Mouse (Mus musculus) CH12.LX (cell line): ENCODE results near the gene Pla2r1. TPM values are rescaled to one million over a fixed set of nuclear protein-coding genes. Genes with fewer than 3 reads are reported as not detected.
A peak's percentile ranks its signal among the peaks of the same experiment; 100 is the strongest.

Experiments
- DNase-seq: peaks from one replicate; pipeline ENCODE4 v3.0.0-alpha.2; 2013; ENCODE audit errors: extremely low read depth
- H3K27ac ChIP-seq: 2 replicates; pipeline ENCODE4 v1.5.1; 2012; ENCODE audit warnings: low read depth, mild to moderate bottlenecking, control low read depth, moderate library complexity; ENCODE audit not compliant: insufficient read depth
- H3K27me3 ChIP-seq: replicated peaks from 2 replicates; pipeline ENCODE3; 2012; ENCODE audit warnings: inconsistent platforms
- H3K36me3 ChIP-seq, 2 experiments: replicated peaks in 1 of 2; 2 replicates each; pipeline versions ENCODE3 to v1.6.1; 2012; ENCODE audit warnings: inconsistent platforms in 1 of 2, low read length in 1 of 2, mild to moderate bottlenecking in 1 of 2, mixed read lengths in 1 of 2, moderate library complexity in 1 of 2; ENCODE audit not compliant: control insufficient read depth in 1 of 2, insufficient read depth in 1 of 2
- H3K4me1 ChIP-seq, 2 experiments: 2 replicates each; pipeline ENCODE4 v1.6.1; 2012; ENCODE audit warnings: inconsistent platforms in 1 of 2, moderate library complexity in 1 of 2; ENCODE audit not compliant: insufficient read depth in 2 of 2, control insufficient read depth in 1 of 2
- H3K4me2 ChIP-seq: 2 replicates; pipeline ENCODE4 v1.6.1; 2012; ENCODE audit warnings: low read depth, mild to moderate bottlenecking, control low read depth; ENCODE audit not compliant: poor library complexity, insufficient read depth, severe bottlenecking
- H3K4me3 ChIP-seq, 3 experiments: fragments of 150-350 bp in 1 of 3; sonication (generic) in 1 of 3; replicated peaks in 1 of 3; 2 replicates each; pipeline versions ENCODE3 to v1.5.1; 2011 to 2012; ENCODE audit warnings: low read depth in 2 of 3, low read length in 2 of 3, mild to moderate bottlenecking in 2 of 3, moderate library complexity in 2 of 3, control low read depth in 1 of 3, improper control_type of control experiment in 1 of 3, inconsistent platforms in 1 of 3, mixed read lengths in 1 of 3; ENCODE audit not compliant: poor library complexity in 1 of 3
- H3K79me2 ChIP-seq: replicated peaks from 2 replicates; pipeline ENCODE4 v1.6.1; 2012; ENCODE audit warnings: mild to moderate bottlenecking, moderate library complexity; ENCODE audit not compliant: control insufficient read depth, poor library complexity, insufficient read depth, severe bottlenecking; ENCODE audit errors: extremely low read depth
- H3K9ac ChIP-seq: 2 replicates; pipeline ENCODE4 v1.6.1; 2012; ENCODE audit warnings: low read depth, mild to moderate bottlenecking, control low read depth, moderate library complexity; ENCODE audit not compliant: insufficient read depth
- H3K9me3 ChIP-seq: replicated peaks from 2 replicates; pipeline ENCODE3; 2012; ENCODE audit warnings: low read length, inconsistent platforms, mixed read lengths
- BHLHE40 ChIP-seq: IDR thresholded peaks from 2 replicates; pipeline ENCODE4 v1.6.1; 2011; ENCODE audit warnings: mild to moderate bottlenecking, low read depth, low read length, improper control_type of control experiment
- CHD2 ChIP-seq: IDR thresholded peaks from 2 replicates; pipeline ENCODE4 v1.6.1; 2011; ENCODE audit warnings: low read length, improper control_type of control experiment
- E2F4 ChIP-seq: IDR thresholded peaks from 2 replicates; pipeline ENCODE4 v1.6.1; 2011; ENCODE audit warnings: low read depth, low read length, improper control_type of control experiment; ENCODE audit not compliant: insufficient replicate concordance
- EP300 ChIP-seq: IDR thresholded peaks from 2 replicates; pipeline ENCODE4 v1.6.1; 2011; ENCODE audit warnings: low read length, improper control_type of control experiment
- HCFC1 ChIP-seq: IDR thresholded peaks from 2 replicates; pipeline ENCODE4 v1.6.1; 2012; ENCODE audit warnings: low read depth, mild to moderate bottlenecking, inconsistent platforms, low read length, improper control_type of control experiment
- IRF4 ChIP-seq: IDR thresholded peaks from 2 replicates; pipeline ENCODE4 v1.6.1; 2014; ENCODE audit warnings: low read depth, mild to moderate bottlenecking, inconsistent platforms, low read length, improper control_type of control experiment
- JUN ChIP-seq: IDR thresholded peaks from 2 replicates; pipeline ENCODE4 v1.6.1; 2011; ENCODE audit warnings: low read depth, mild to moderate bottlenecking, low read length, improper control_type of control experiment, moderate library complexity; ENCODE audit not compliant: insufficient read depth
- JUND ChIP-seq: conservative IDR thresholded peaks from 2 replicates; pipeline ENCODE4 v1.6.1; 2011; ENCODE audit warnings: low read depth, low read length, improper control_type of control experiment
- KAT2A ChIP-seq: IDR thresholded peaks from 2 replicates; pipeline ENCODE4 v1.6.1; 2012; ENCODE audit warnings: low read length, improper control_type of control experiment, inconsistent platforms; ENCODE audit not compliant: insufficient replicate concordance
- MAZ ChIP-seq: IDR thresholded peaks from 2 replicates; pipeline ENCODE4 v1.6.1; 2012; ENCODE audit warnings: low read depth, mild to moderate bottlenecking, inconsistent platforms, low read length, improper control_type of control experiment, moderate library complexity
- MYC ChIP-seq: IDR thresholded peaks from 2 replicates; pipeline ENCODE4 v1.6.1; 2011; ENCODE audit warnings: low read depth, mild to moderate bottlenecking, improper control_type of control experiment, low read length
- NELFE ChIP-seq: IDR thresholded peaks from 2 replicates; pipeline ENCODE4 v1.6.1; 2011; ENCODE audit warnings: low read depth, low read length, improper control_type of control experiment
- PAX5 ChIP-seq: IDR thresholded peaks from 2 replicates; pipeline ENCODE4 v1.6.1; 2012; ENCODE audit warnings: low read length, inconsistent platforms, mixed read lengths
- SIN3A ChIP-seq: IDR thresholded peaks from 2 replicates; pipeline ENCODE4 v1.6.1; 2012; ENCODE audit warnings: low read length, improper control_type of control experiment, inconsistent platforms
- TBP ChIP-seq: conservative IDR thresholded peaks from 2 replicates; pipeline ENCODE4 v1.6.1; 2011; ENCODE audit warnings: low read depth, low read length, improper control_type of control experiment
- USF1 ChIP-seq: IDR thresholded peaks from 2 replicates; pipeline ENCODE4 v1.6.1; 2014; ENCODE audit warnings: low read depth, mild to moderate bottlenecking, inconsistent platforms, low read length, improper control_type of control experiment
- USF2 ChIP-seq: conservative IDR thresholded peaks from 2 replicates; pipeline ENCODE4 v1.6.1; 2011; ENCODE audit warnings: low read depth, low read length, improper control_type of control experiment
- ZMIZ1 ChIP-seq: IDR thresholded peaks from 2 replicates; pipeline ENCODE4 v1.6.1; 2012; ENCODE audit warnings: low read depth, mild to moderate bottlenecking, inconsistent platforms, low read length, improper control_type of control experiment
- dilution Hi-C: fragments of 300-500 bp; cut with MboI; formaldehyde crosslinking; loops from 2 replicates; pipeline ENCODE4 v1.14.3; 2020; ENCODE audit warnings: low sequenced_read_pairs; ENCODE audit not compliant: extremely low pct_unique_long_range_greater_than_20kb, extremely low pct_ligation_motif_present
- in situ Hi-C: fragments of 300-500 bp; cut with MboI; formaldehyde crosslinking; loops from 3 replicates; pipeline ENCODE4 v1.14.3; 2019; ENCODE audit warnings: low sequenced_read_pairs, low pct_ligation_motif_present, low pct_unique_long_range_greater_than_20kb, mixed read lengths
- polyA plus RNA-seq: library from polyadenylated mRNA; unstranded; fragments of >175 nt; gene quantifications from 2 replicates; pipeline ENCODE4 v1.2.1, GENCODE M21; 2012; ENCODE audit warnings: low read depth; ENCODE audit not compliant: insufficient read length
- total RNA-seq, 2 experiments: library from RNA; depleted of rRNA; stranded (reverse); fragments of 300-350 nt in 1 of 2; fragments of >200 nt in 1 of 2; gene quantifications; 2 replicates each; pipeline ENCODE4 v1.2.3; 2012 to 2014

Gene Pla2r1
- total and polyA plus RNA-seq, 3 experiments = not detected

- Histone ChIP-seq H3K4me3 (no peak overlapping the region), H3K79me2 (peaks cover 5% of the 10 kb centered on the region; the same call in 1 of the 2 replicates), H3K27me3 (peaks cover 3% of the 10 kb centered on the region), H3K9ac (no peak overlapping the region), H3K9me3 (no peaks in the 10 kb centered on the region), H3K4me1 (peaks cover 6 to 10% of the 10 kb centered on the region in 2 experiments), H3K27ac (no peak overlapping the region), H3K4me2 (peak overlapping the region; percentile 9), H3K36me3 (peaks cover 0 to 3% of the 10 kb centered on the region in 2 experiments)
- dilution Hi-C loops = no loop called here
- in situ Hi-C loops = no loop called here
- no peak for DNase-seq
- TF ChIP-seq BHLHE40 = no peak
- no peak for TF ChIP-seq ZMIZ1
- TF ChIP-seq NELFE = no peak
- no peak for TF ChIP-seq IRF4
- no peak for TF ChIP-seq SIN3A
- TF ChIP-seq EP300 = no peak
- TF ChIP-seq JUN = no peak
- no peak for TF ChIP-seq JUND
- no peak for TF ChIP-seq MYC
- no peak for TF ChIP-seq HCFC1
- no peak for TF ChIP-seq KAT2A
- no peak for TF ChIP-seq TBP
- TF ChIP-seq PAX5 = no peak
- TF ChIP-seq E2F4 = no peak
- no peak for TF ChIP-seq CHD2
- TF ChIP-seq USF2 = no peak
- no peak for TF ChIP-seq USF1
These were observed 168.4 kb downstream of the Pla2r1 start for GRCm38 (mm10) chr2:60384763-60385085.

- H3K79me2 ChIP-seq = peaks cover 5% of the 10 kb centered on the region; the same call in 1 of the 2 replicates
- H3K27me3 ChIP-seq = peaks cover 3% of the 10 kb centered on the region
- H3K9me3 ChIP-seq = no peaks in the 10 kb centered on the region
- H3K4me2 ChIP-seq = peak overlapping the region; percentile 9; the same call in 1 of the 2 replicates
- H3K4me3 ChIP-seq = no peak overlapping the region
- dilution Hi-C loops (no loop called here), in situ Hi-C loops (no loop called here)
- 0 out of 2 replicates have a peak, but pooled peaks have one; percentile 32 for TF ChIP-seq MAZ
- TF ChIP-seq HCFC1 = no peak
- DNase-seq = no peak
- H3K27ac ChIP-seq = no peak overlapping the region
- H3K4me1 ChIP-seq = peaks cover 6 to 10% of the 10 kb centered on the region in 2 experiments
- no peak overlapping the region for H3K9ac ChIP-seq
- H3K36me3 ChIP-seq = peaks cover 0 to 3% of the 10 kb centered on the region in 2 experiments
These were observed 168.9 kb downstream of the Pla2r1 start for GRCm38 (mm10) chr2:60384083-60384762.
